Comparison of ENCODE assay signal across 8 mouse cellular contexts in the genomic region with DNA sequence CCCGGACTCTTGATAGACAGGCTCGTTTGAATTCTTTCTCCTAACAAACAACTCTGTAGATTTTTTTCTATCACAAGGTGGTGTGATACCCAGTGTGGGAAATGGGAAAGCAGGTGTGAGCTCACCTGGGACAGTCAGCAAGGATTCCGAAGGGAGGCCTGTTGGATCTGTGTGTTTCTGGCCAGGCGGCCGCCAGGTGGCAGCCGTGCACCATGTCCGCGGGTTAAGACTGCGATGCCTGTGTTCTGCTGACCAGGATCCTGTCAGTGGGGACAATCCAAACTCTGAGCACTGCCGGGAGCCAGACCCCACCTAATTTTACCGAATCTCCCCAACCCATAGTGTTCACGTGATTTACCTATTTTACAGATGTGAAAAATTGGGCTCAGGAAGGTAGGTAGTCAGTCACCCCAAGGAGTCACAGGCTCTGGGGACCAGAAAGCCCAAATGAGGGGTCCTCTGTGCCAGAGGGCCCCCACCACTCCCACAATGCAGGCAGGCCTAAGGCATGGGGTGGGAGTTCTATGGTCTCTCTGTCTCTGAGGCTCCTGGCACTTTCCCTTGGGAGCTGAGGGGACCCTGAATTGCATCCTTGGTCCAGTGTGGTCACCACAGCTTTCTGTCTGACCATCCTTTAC.
DNase-seq lines count a peak whose midpoint lies in the region; ATAC-seq and TF ChIP-seq lines count a peak whose summit lies in the region.

No protein-coding gene starts in this region.

- peak overlapping the region; percentile 41; the same call in 1 of the 2 replicates for H3K9ac ChIP-seq in heart, embryonic 14.5 days (ENCODE audit: low read length)
- no peak overlapping the region for H3K9ac ChIP-seq in kidney, postnatal 0 days (ENCODE audit: low read depth, low read length)
- no peak overlapping the region for H3K9ac ChIP-seq in liver, adult 2 months (ENCODE audit: low read depth, low read length)

- DNase-seq in CD4-positive helper T cell, adult 2 months (ENCODE audit: low read depth, low spot score), result peak; percentile 65
- DNase-seq in brain, embryonic 14.5 days (ENCODE audit: low read depth), result peak; percentile 88
- DNase-seq in forebrain, embryonic 10.5 days (ENCODE audit: extremely low spot score, low spot score), result peak; percentile 83
- DNase-seq in kidney, postnatal 0 days (ENCODE audit: low spot score), result peak; percentile 87
- peak; percentile 32 for DNase-seq in liver, adult 2 months (ENCODE audit: extremely low read depth, low read depth, low spot score)
- peak; percentile 64 to 71 for DNase-seq in spleen, postnatal 36 days (ENCODE audit: low spot score in 2 of 2)

- ATAC-seq in heart, embryonic 14.5 days (ENCODE audit: insufficient number of reproducible peaks, insufficient read depth, low FRiP score, low read depth), result 0 out of 2 replicates have a peak, but pooled peaks have one; percentile 58
- peak; percentile 83 for ATAC-seq in kidney, postnatal 0 days (replicated peaks; ENCODE audit: low FRiP score, low read depth)

- WGBS in forebrain, embryonic 10.5 days, result 9% methylated on average over 12 of the region's 12 CpGs
- 6% methylated on average over 12 of the region's 12 CpGs for WGBS in heart, embryonic 14.5 days
- 5% methylated on average over 12 of the region's 12 CpGs for WGBS in kidney, postnatal 0 days
- 8% methylated on average over 12 of the region's 12 CpGs for WGBS in liver, adult 2 months

- no peak overlapping the region for H3K4me3 ChIP-seq in forebrain, embryonic 10.5 days
- no peak overlapping the region for H3K4me3 ChIP-seq in heart, embryonic 14.5 days (ENCODE audit: control insufficient read depth in 1 of 2, insufficient read depth in 1 of 2, low read depth in 1 of 2, low read length in 2 of 2)
- H3K4me3 ChIP-seq in kidney, postnatal 0 days (replicated peaks; ENCODE audit: low read depth, low read length), result no peak overlapping the region
- H3K4me3 ChIP-seq in liver, adult 2 months (ENCODE audit: insufficient read depth, low read depth, low read length), result no peak overlapping the region
- no peak overlapping the region for H3K4me3 ChIP-seq in myocyte

- H3ac ChIP-seq in myocyte (ENCODE audit: control insufficient read depth, insufficient read length), result no peak overlapping the region

- H3K27me3 ChIP-seq in forebrain, embryonic 10.5 days (ENCODE audit: poor library complexity, severe bottlenecking), result no peaks in the 10 kb centered on the region
- no peaks in the 10 kb centered on the region for H3K27me3 ChIP-seq in heart, embryonic 14.5 days (ENCODE audit: control insufficient read depth, insufficient read depth, low read length)
- H3K27me3 ChIP-seq in kidney, postnatal 0 days (ENCODE audit: insufficient read depth, low read length), result no peaks in the 10 kb centered on the region
- H3K27me3 ChIP-seq in liver, adult 2 months (ENCODE audit: control insufficient read depth, insufficient read depth, low read length), result no peaks in the 10 kb centered on the region
- H3K27me3 ChIP-seq in myocyte (ENCODE audit: control insufficient read depth, insufficient read depth, insufficient read length), result no peaks in the 10 kb centered on the region

- no peak for TF ChIP-seq POLR2A in brain, embryonic 14.5 days (IDR thresholded peaks at IDR 0.05; ENCODE audit: borderline replicate concordance, extremely low read depth, insufficient read depth, insufficient read length, poor library complexity, severe bottlenecking)
- no peak for TF ChIP-seq POLR2A in liver, adult 2 months (IDR thresholded peaks at IDR 0.05; ENCODE audit: extremely low read depth, insufficient read depth, low read length)
- no peak for TF ChIP-seq POLR2A in myocyte (IDR thresholded peaks at IDR 0.05; ENCODE audit: insufficient read length, low read depth)

- no peaks in the 10 kb centered on the region for H3K9me3 ChIP-seq in forebrain, embryonic 10.5 days
- H3K9me3 ChIP-seq in heart, embryonic 14.5 days (ENCODE audit: control insufficient read depth, low read length), result no peaks in the 10 kb centered on the region
- H3K9me3 ChIP-seq in kidney, postnatal 0 days (replicated peaks; ENCODE audit: low read length), result no peaks in the 10 kb centered on the region

- peak overlapping the region; percentile 45; the same call in 1 of the 2 replicates for H3K27ac ChIP-seq in forebrain, embryonic 10.5 days
- peak overlapping the region in 1 of 2 experiments; percentile 77; a peak in 2 of 4 replicates for H3K27ac ChIP-seq in heart, embryonic 14.5 days (replicated peaks in 1 of 2; ENCODE audit: control insufficient read depth in 1 of 2, insufficient read depth in 1 of 2, low read depth in 2 of 2, low read length in 2 of 2)
- no peak overlapping the region for H3K27ac ChIP-seq in kidney, postnatal 0 days
- H3K27ac ChIP-seq in liver, adult 2 months (replicated peaks; ENCODE audit: insufficient read depth, low read depth, low read length), result no peak overlapping the region

- TF ChIP-seq CTCF in brain, embryonic 14.5 days (IDR thresholded peaks at IDR 0.05; ENCODE audit: borderline replicate concordance, extremely low read depth, insufficient read depth, insufficient read length), result peak; percentile 98
- TF ChIP-seq CTCF in kidney, postnatal 0 days (IDR thresholded peaks at IDR 0.05; ENCODE audit: low read depth), result peak; percentile 96
- peak; percentile 93 for TF ChIP-seq CTCF in liver, adult 2 months (IDR thresholded peaks at IDR 0.05; ENCODE audit: low read depth, low read length)

- H3K4me2 ChIP-seq in heart, embryonic 14.5 days (ENCODE audit: low read length), result 0 out of 2 replicates have a peak overlapping the region, but pooled peaks have one; percentile 16
- H3K4me2 ChIP-seq in kidney, postnatal 0 days (ENCODE audit: low read length), result no peak overlapping the region
- H3K4me2 ChIP-seq in myocyte (ENCODE audit: low read depth), result peak overlapping the region; percentile 69

- H3K79me2 ChIP-seq in liver, adult 2 months (ENCODE audit: control insufficient read depth, insufficient read depth, low read length), result no peaks in the 10 kb centered on the region
- no peaks in the 10 kb centered on the region for H3K79me2 ChIP-seq in myocyte (ENCODE audit: control insufficient read depth, insufficient read depth)

- H3K36me3 ChIP-seq in forebrain, embryonic 10.5 days (replicated peaks), result peaks cover 9% of the 10 kb centered on the region
- peaks cover 17% of the 10 kb centered on the region for H3K36me3 ChIP-seq in heart, embryonic 14.5 days (ENCODE audit: control insufficient read depth, insufficient read depth, low read length)
- no peaks in the 10 kb centered on the region for H3K36me3 ChIP-seq in kidney, postnatal 0 days (ENCODE audit: insufficient read depth, low read length)
- H3K36me3 ChIP-seq in liver, adult 2 months (ENCODE audit: control insufficient read depth, insufficient read depth, low read length), result peaks cover 2% of the 10 kb centered on the region; the same call in 1 of the 2 replicates
- H3K36me3 ChIP-seq in myocyte (ENCODE audit: control insufficient read depth, insufficient read depth), result peaks cover 7% of the 10 kb centered on the region

- peaks cover 14% of the 10 kb centered on the region for H3K4me1 ChIP-seq in forebrain, embryonic 10.5 days
- H3K4me1 ChIP-seq in heart, embryonic 14.5 days (ENCODE audit: control insufficient read depth in 2 of 2, insufficient read depth in 2 of 2, low read length in 2 of 2), result peaks cover 20 to 25% of the 10 kb centered on the region in 2 experiments
- H3K4me1 ChIP-seq in kidney, postnatal 0 days (replicated peaks; ENCODE audit: insufficient read depth, low read length), result peaks cover 3% of the 10 kb centered on the region; the same call in 1 of the 2 replicates
- H3K4me1 ChIP-seq in liver, adult 2 months (ENCODE audit: control insufficient read depth, insufficient read depth, low read length), result peaks cover 2% of the 10 kb centered on the region; the same call in 1 of the 2 replicates

TF ChIP-seq in myocyte, 11 proteins besides CTCF, POLR2A, EP300 and RAD21:
- TF ChIP-seq CEBPB (IDR thresholded peaks at IDR 0.05; ENCODE audit: insufficient read depth, poor library complexity, severe bottlenecking) (no peak), USF1 (IDR thresholded peaks at IDR 0.05; ENCODE audit: low read depth) (no peak), MAX (IDR thresholded peaks at IDR 0.05; ENCODE audit: low read depth) (no peak), MYOD1 (IDR thresholded peaks at IDR 0.05; ENCODE audit: control insufficient read depth in 1 of 3, insufficient read length in 2 of 3, low read depth in 2 of 3) (no peak), POLR2AphosphoS2 (IDR thresholded peaks at IDR 0.05; ENCODE audit: insufficient read length, low read depth) (peak; percentile 68), TCF3 (IDR thresholded peaks at IDR 0.05; ENCODE audit: insufficient read length, low read depth) (no peak), E2F4 (IDR thresholded peaks at IDR 0.05; ENCODE audit: insufficient read depth) (no peak), SRF (IDR thresholded peaks at IDR 0.05; ENCODE audit: control insufficient read depth, insufficient read length, low read depth) (no peak), REST (IDR thresholded peaks at IDR 0.05; ENCODE audit: insufficient read depth, insufficient read length) (no peak), MYOG (IDR thresholded peaks at IDR 0.05; ENCODE audit: control insufficient read depth in 1 of 3, insufficient read depth in 1 of 3, insufficient read length in 2 of 3, low read depth in 2 of 3) (peak in 1 of 3 experiments; percentile 17), TCF12 (IDR thresholded peaks at IDR 0.05; ENCODE audit: insufficient read depth, poor library complexity, severe bottlenecking) (no peak)
TF ChIP-seq in myocyte: peak in this region for 2.

Comparison
In these comparisons a context has a peak if more than half of its experiments do, and no peak if none do; other contexts are left out.
1. DNase-seq: peak in every context shown above with its lines; median percentile 88 in brain, embryonic 14.5 days; 87 in kidney, postnatal 0 days; 83 in forebrain, embryonic 10.5 days; 68 in spleen, postnatal 36 days; 65 in CD4-positive helper T cell, adult 2 months; 32 in liver, adult 2 months.